Mouse (Mus musculus) thymus, adult 2 months (tissue): ENCODE data around the gene Gm3045. TPM values are rescaled to one million over a fixed set of nuclear protein-coding genes. Genes with fewer than 3 reads are reported as not detected.

Experiments used
- DNase-seq: peaks from one replicate; pipeline ENCODE4 v3.0.0; 2021
- H3K27ac ChIP-seq: fragments of 200-500 bp; 2 replicates; pipeline ENCODE4 v1.5.1; 2012; ENCODE audit warnings: low read length, control low read depth; ENCODE audit not compliant: control insufficient read depth, insufficient read depth
- H3K27me3 ChIP-seq: fragments of 200-500 bp; 2 replicates; pipeline ENCODE4 v1.6.1; 2012; ENCODE audit warnings: mild to moderate bottlenecking, low read length, moderate library complexity, mixed read lengths; ENCODE audit not compliant: control insufficient read depth, insufficient read depth
- H3K36me3 ChIP-seq: fragments of 200-500 bp; 2 replicates; pipeline ENCODE4 v1.6.1; 2012; ENCODE audit warnings: mild to moderate bottlenecking, low read length, moderate library complexity; ENCODE audit not compliant: control insufficient read depth, insufficient read depth
- H3K4me1 ChIP-seq: fragments of 200-500 bp; replicated peaks from 2 replicates; pipeline ENCODE4 v1.6.1; 2012; ENCODE audit warnings: low read length; ENCODE audit not compliant: control insufficient read depth, insufficient read depth
- H3K4me3 ChIP-seq: fragments of 200-500 bp; 2 replicates; pipeline ENCODE4 v1.5.1; 2012; ENCODE audit warnings: mild to moderate bottlenecking, low read length, control low read depth, moderate library complexity; ENCODE audit not compliant: control insufficient read depth, insufficient read depth
- CTCF ChIP-seq: fragments of 200-500 bp; IDR thresholded peaks from 2 replicates; pipeline ENCODE4 v1.5.1; 2012; ENCODE audit warnings: mild to moderate bottlenecking, control low read depth, low read length, moderate library complexity, borderline replicate concordance; ENCODE audit not compliant: control insufficient read depth, poor library complexity, insufficient read depth; ENCODE audit errors: extremely low read depth
- POLR2A ChIP-seq: fragments of 200-500 bp; IDR thresholded peaks from 2 replicates; pipeline ENCODE4 v1.6.1; 2012; ENCODE audit warnings: mild to moderate bottlenecking, low read length, control low read depth, moderate library complexity; ENCODE audit not compliant: control insufficient read depth, poor library complexity, insufficient read depth; ENCODE audit errors: extremely low read depth
- WGBS: fragments of 180-500 bp; shearing (Covaris S2); methylation state at CpG from one replicate; pipeline ENCODE4 v1.1.7; 2018; 5-methylcytosine and 5-hydroxymethylcytosine counted together
- polyA plus RNA-seq: library from polyadenylated mRNA; depleted of rRNA; stranded (reverse); fragments of >200 nt; gene quantifications from 2 replicates; pipeline ENCODE4 v1.2.3, GENCODE M21; 2012

The Gm3045 gene
- polyA plus RNA-seq, 1 experiment, result not detected

- H3K4me1 ChIP-seq, result no peaks in the 10 kb centered on the region
- H3K4me3 ChIP-seq, result no peak overlapping the region
- DNase-seq, result peak; percentile 42
- WGBS, result 29% methylated on average over 16 of the region's 16 CpGs
- H3K27me3 ChIP-seq, result no peaks in the 10 kb centered on the region
- no peaks in the 10 kb centered on the region for H3K36me3 ChIP-seq
- TF ChIP-seq CTCF (no peak), POLR2A (no peak)
- no peak overlapping the region for H3K27ac ChIP-seq
Measured at GRCm38 (mm10) chr13:56422072-56422723, 4.2 kb upstream of the Gm3045 start.

GRCm38 (mm10) chr13:56425931-56426330, 463 bp upstream of the Gm3045 start:
- TF ChIP-seq POLR2A, result no peak
- no peak for TF ChIP-seq CTCF
- Histone ChIP-seq H3K27ac (no peak overlapping the region), H3K36me3 (no peaks in the 10 kb centered on the region), H3K4me1 (no peaks in the 10 kb centered on the region), H3K4me3 (no peak overlapping the region), H3K27me3 (no peaks in the 10 kb centered on the region)
- WGBS, result 62% methylated on average over 7 of the region's 7 CpGs
- no peak for DNase-seq

GRCm38 (mm10) chr13:56428724-56429500, 2.5 kb downstream of the Gm3045 start:
- Histone ChIP-seq H3K27me3 (no peaks in the 10 kb centered on the region), H3K4me3 (no peak overlapping the region), H3K27ac (no peak overlapping the region), H3K4me1 (no peaks in the 10 kb centered on the region), H3K36me3 (no peaks in the 10 kb centered on the region)
- TF ChIP-seq POLR2A (no peak), CTCF (peak; percentile 46; the same call in 1 of the 2 replicates)
- 40% methylated on average over 16 of the region's 16 CpGs for WGBS
- peak; percentile 39 for DNase-seq

- TF ChIP-seq POLR2A (no peak), CTCF (no peak)
- no peak for DNase-seq
- WGBS, result 86% methylated on average over 12 of the region's 12 CpGs
- H3K36me3 ChIP-seq, result no peaks in the 10 kb centered on the region
- no peak overlapping the region for H3K27ac ChIP-seq
- H3K4me3 ChIP-seq, result no peak overlapping the region
- H3K27me3 ChIP-seq, result no peaks in the 10 kb centered on the region; the same call in 1 of the 2 replicates
- no peaks in the 10 kb centered on the region for H3K4me1 ChIP-seq
Measured at GRCm38 (mm10) chr13:56432496-56432895, 6.1 kb downstream of the Gm3045 start.

- no peak overlapping the region for H3K4me3 ChIP-seq
- H3K27ac ChIP-seq, result no peak overlapping the region
- no peaks in the 10 kb centered on the region for H3K4me1 ChIP-seq
- no peaks in the 10 kb centered on the region for H3K36me3 ChIP-seq
- peak; percentile 51 for DNase-seq
- H3K27me3 ChIP-seq, result peaks cover 4% of the 10 kb centered on the region; the same call in 1 of the 2 replicates
- peak; percentile 64; the same call in 1 of the 2 replicates for TF ChIP-seq CTCF
- no peak for TF ChIP-seq POLR2A
- WGBS, result 21% methylated on average over 10 of the region's 10 CpGs
Measured at GRCm38 (mm10) chr13:56433466-56433865, 7.1 kb downstream of the Gm3045 start.

GRCm38 (mm10) chr13:56434311-56434751, 7.9 kb downstream of the Gm3045 start:
- H3K4me1 ChIP-seq, result no peaks in the 10 kb centered on the region
- H3K36me3 ChIP-seq, result no peaks in the 10 kb centered on the region
- DNase-seq, result no peak
- TF ChIP-seq POLR2A, result no peak
- TF ChIP-seq CTCF, result no peak
- no peak overlapping the region for H3K4me3 ChIP-seq
- WGBS, result 91% methylated on average over 9 of the region's 9 CpGs
- H3K27me3 ChIP-seq, result peaks cover 11% of the 10 kb centered on the region; the same call in 1 of the 2 replicates
- H3K27ac ChIP-seq, result no peak overlapping the region
